Mouse (Mus musculus): ENCODE results near the gene Wsb2.

DNA sequence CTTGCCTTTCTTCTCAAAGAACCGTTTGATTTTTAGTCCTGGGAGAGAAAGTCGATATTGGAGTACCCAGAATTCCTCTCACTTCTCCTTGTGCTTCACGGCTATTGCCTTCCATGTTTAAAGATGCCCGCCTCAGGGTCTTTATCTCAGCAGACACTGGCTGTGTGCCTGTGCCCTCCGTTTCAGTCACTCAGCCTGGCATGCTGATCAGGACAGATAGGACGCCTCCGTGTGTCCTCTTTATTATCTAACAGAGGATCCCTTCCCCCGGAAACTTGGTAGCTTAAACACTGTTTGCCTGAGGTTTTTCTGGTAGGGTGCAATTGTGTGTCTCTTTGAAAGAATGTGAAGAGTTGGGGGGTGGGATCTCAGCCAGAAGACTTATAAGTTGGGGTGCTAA, 18.6 kb upstream of the Wsb2 start:
- TF ChIP-seq CTCF (IDR thresholded peaks at IDR 0.05; ENCODE audit: insufficient read depth, low read length) = no peak
- TF ChIP-seq POLR2A (IDR thresholded peaks at IDR 0.05; ENCODE audit: borderline replicate concordance, extremely low read depth, low read depth, low read length) = no peak

Data from lung, adult 2 months (tissue).